Mouse (Mus musculus) stomach, postnatal 0 days (tissue): Measurements from ENCODE around the gene 1700014D04Rik.

Experiments used
- CTCF ChIP-seq: IDR thresholded peaks from 2 replicates; pipeline ENCODE4 v1.5.1; 2016; ENCODE audit warnings: antibody characterized with exemption, low read depth, mild to moderate bottlenecking, moderate library complexity
- EP300 ChIP-seq: optimal IDR thresholded peaks from 2 replicates; pipeline ENCODE3; 2016; ENCODE audit warnings: antibody characterized with exemption

DNA sequence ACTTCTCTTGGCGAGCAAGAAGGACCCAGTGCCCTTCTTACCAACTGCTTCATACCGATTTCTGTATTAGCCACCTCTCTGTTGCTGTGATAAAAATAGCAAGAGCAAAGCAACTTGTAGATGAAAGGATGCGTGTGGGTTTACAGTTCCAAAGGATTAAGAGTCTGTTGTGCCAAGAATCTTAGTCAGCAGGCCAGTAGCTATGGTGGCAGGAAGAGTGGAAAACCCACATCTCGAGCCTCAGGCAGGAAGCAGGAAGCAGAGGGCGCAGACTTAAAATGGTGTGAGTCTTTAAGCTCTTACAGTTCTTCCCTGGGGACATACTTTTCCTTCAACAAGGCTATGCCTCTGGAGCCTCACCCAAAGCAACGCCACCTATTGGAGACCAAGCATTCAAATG is 1.1 kb downstream of the 1700014D04Rik start:
- no peak for TF ChIP-seq CTCF
- TF ChIP-seq EP300: no peak
